Mouse (Mus musculus) limb, embryonic 13.5 days (tissue): ENCODE data around the gene Akirin2. TPM values are rescaled to one million over a fixed set of nuclear protein-coding genes. Genes with fewer than 3 reads are reported as not detected.

Experiments used
- ATAC-seq: fragments of 200-750 bp; cut with Nextera tagmentation; 2 replicates; pipeline ENCODE4 v1.8.0; 2017; ENCODE audit warnings: low read depth, moderate number of reproducible peaks, moderate TSS enrichment; ENCODE audit not compliant: low FRiP score
- H3K27ac ChIP-seq: fragments of 300-500 bp; sonication (generic); 2 replicates; pipeline ENCODE4 v1.5.1; 2015; ENCODE audit warnings: inconsistent platforms, mild to moderate bottlenecking, moderate library complexity
- H3K27me3 ChIP-seq: fragments of 300-500 bp; sonication (generic); 2 replicates; pipeline ENCODE4 v1.6.1; 2015; ENCODE audit warnings: mild to moderate bottlenecking, inconsistent platforms
- H3K36me3 ChIP-seq: fragments of 300-500 bp; sonication (generic); 2 replicates; pipeline ENCODE4 v1.6.1; 2015; ENCODE audit warnings: inconsistent platforms, mild to moderate bottlenecking, moderate library complexity
- H3K4me1 ChIP-seq: fragments of 300-500 bp; sonication (generic); 2 replicates; pipeline ENCODE4 v1.6.1; 2015; ENCODE audit warnings: inconsistent platforms
- H3K4me2 ChIP-seq: fragments of 300-500 bp; sonication (generic); replicated peaks from 2 replicates; pipeline ENCODE4 v1.6.1; 2015; ENCODE audit warnings: inconsistent platforms, mild to moderate bottlenecking, moderate library complexity
- H3K4me3 ChIP-seq: fragments of 300-500 bp; sonication (generic); 2 replicates; pipeline ENCODE4 v1.5.1; 2015; ENCODE audit warnings: moderate library complexity, mild to moderate bottlenecking, inconsistent platforms
- H3K9ac ChIP-seq: fragments of 300-500 bp; sonication (generic); 2 replicates; pipeline ENCODE4 v1.6.1; 2015; ENCODE audit warnings: mild to moderate bottlenecking, inconsistent platforms
- H3K9me3 ChIP-seq: fragments of 300-500 bp; sonication (generic); 2 replicates; pipeline ENCODE4 v1.6.1; 2016; ENCODE audit warnings: inconsistent platforms
- WGBS: fragments of 180-500 bp; shearing (Covaris S2); methylation state at CpG from one replicate; pipeline ENCODE4 v1.1.7; 2015; 5-methylcytosine and 5-hydroxymethylcytosine counted together
- polyA plus RNA-seq: library from polyadenylated mRNA; unstranded; fragments of >200 nt; fragmentation: Nextera tagmentation; extraction: Ambion mirVana; gene quantifications from 2 replicates; pipeline ENCODE4 v1.2.1, GENCODE M21; 2015

The Akirin2 gene
- polyA plus RNA-seq = 53.8 and 59.7 TPM in 2 replicates

GRCm38 (mm10) chr4:34550748-34551097 is at the start of gene Akirin2:
Gene Akirin2 (plus strand): TSS chr4:34550937.
- peaks cover 21% of the 10 kb centered on the region for H3K4me1 ChIP-seq
- ATAC-seq = peak; percentile 29; the same call in 1 of the 2 replicates
- WGBS = under 1% methylated on average over 52 of the region's 53 CpGs

GRCm38 (mm10) chr4:34510305-34510704 is 40.4 kb upstream of the Akirin2 start:
- H3K9me3 ChIP-seq = no peaks in the 10 kb centered on the region
- H3K36me3 ChIP-seq = no peaks in the 10 kb centered on the region
- no peak overlapping the region for H3K4me2 ChIP-seq
- ATAC-seq = no peak
- no peak overlapping the region for H3K27ac ChIP-seq
- H3K4me3 ChIP-seq = no peak overlapping the region
- no peaks in the 10 kb centered on the region for H3K27me3 ChIP-seq
- 86% methylated on average over 3 of the region's 3 CpGs for WGBS
- no peak overlapping the region for H3K9ac ChIP-seq
- no peaks in the 10 kb centered on the region for H3K4me1 ChIP-seq

More at GRCm38 (mm10) chr4:34550748-34551097, at the start of gene Akirin2:
- H3K4me2 ChIP-seq = peak within 1 kb of the TSS; percentile 69
- H3K27me3 ChIP-seq = no peaks in the 10 kb centered on the region
- H3K27ac ChIP-seq = peak within 1 kb of the TSS; percentile 94
- peak within 1 kb of the TSS; percentile 98 for H3K9ac ChIP-seq
- no peaks in the 10 kb centered on the region for H3K9me3 ChIP-seq
- H3K36me3 ChIP-seq = peaks cover 7% of the 10 kb centered on the region; the same call in 1 of the 2 replicates
- peak within 1 kb of the TSS; percentile 98 for H3K4me3 ChIP-seq

GRCm38 (mm10) chr4:34522846-34523245 is 27.9 kb upstream of the Akirin2 start:
- H3K27me3 ChIP-seq = no peaks in the 10 kb centered on the region
- ATAC-seq = no peak
- H3K4me1 ChIP-seq = no peaks in the 10 kb centered on the region
- H3K36me3 ChIP-seq = no peaks in the 10 kb centered on the region
- no peak overlapping the region for H3K9ac ChIP-seq
- 78% methylated on average over 3 of the region's 3 CpGs for WGBS
- H3K4me2 ChIP-seq = no peak overlapping the region
- no peak overlapping the region for H3K4me3 ChIP-seq
- H3K27ac ChIP-seq = no peak overlapping the region
- no peaks in the 10 kb centered on the region for H3K9me3 ChIP-seq

- no peak overlapping the region for H3K4me2 ChIP-seq
- no peak for ATAC-seq
- H3K9ac ChIP-seq = no peak overlapping the region
- H3K9me3 ChIP-seq = no peaks in the 10 kb centered on the region
- no peaks in the 10 kb centered on the region for H3K36me3 ChIP-seq
- no peak overlapping the region for H3K27ac ChIP-seq
- no peaks in the 10 kb centered on the region for H3K27me3 ChIP-seq
- 85% methylated on average over 4 of the region's 4 CpGs for WGBS
- H3K4me1 ChIP-seq = no peaks in the 10 kb centered on the region
- H3K4me3 ChIP-seq = no peak overlapping the region
Observed at GRCm38 (mm10) chr4:34523586-34523985, 27.2 kb upstream of the Akirin2 start.

- WGBS = 86% methylated on average over 3 of the region's 3 CpGs
- ATAC-seq = no peak
Observed at GRCm38 (mm10) chr4:34526771-34527170, 24.0 kb upstream of the Akirin2 start.

DNA sequence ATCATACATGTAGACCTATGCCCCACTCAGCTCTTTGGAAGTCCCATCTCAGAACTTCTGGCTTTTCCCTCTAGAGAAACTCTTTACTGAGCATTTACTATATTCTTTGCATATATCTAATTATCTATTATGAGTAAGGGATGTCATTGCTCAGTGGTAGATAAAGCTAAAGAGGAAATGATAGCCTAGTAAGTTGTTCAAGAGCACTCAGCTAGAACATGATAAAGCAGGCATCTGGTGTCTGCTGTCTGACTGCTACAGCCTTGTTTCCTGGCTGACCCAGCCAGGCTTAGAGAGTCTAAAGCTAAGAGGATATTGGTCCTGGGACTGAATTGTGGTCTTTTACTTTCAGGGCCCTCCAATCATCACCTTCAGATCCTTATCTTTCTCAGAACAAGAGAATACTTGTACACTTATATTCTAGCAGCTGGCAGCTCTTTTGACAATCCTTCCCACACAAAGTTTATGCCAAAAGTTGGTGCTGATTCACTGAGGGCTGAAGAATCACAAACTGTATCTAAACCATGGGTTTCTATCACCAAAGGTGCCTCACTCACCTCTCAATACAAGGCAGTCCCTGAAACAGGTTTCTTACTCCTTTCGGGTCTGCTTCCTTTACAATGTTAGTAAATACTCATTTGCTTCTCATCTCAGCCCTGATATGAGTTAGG is 22.2 kb upstream of the Akirin2 start:
- no peaks in the 10 kb centered on the region for H3K4me1 ChIP-seq
- H3K4me2 ChIP-seq = no peak overlapping the region
- no peak overlapping the region for H3K9ac ChIP-seq
- no peak overlapping the region for H3K4me3 ChIP-seq
- no peak for ATAC-seq
- no peaks in the 10 kb centered on the region for H3K36me3 ChIP-seq
- H3K9me3 ChIP-seq = no peaks in the 10 kb centered on the region
- H3K27me3 ChIP-seq = no peaks in the 10 kb centered on the region
- no peak overlapping the region for H3K27ac ChIP-seq
- 84% methylated on average over 1 of the region's 1 CpGs for WGBS

More at GRCm38 (mm10) chr4:34526771-34527170, 24.0 kb upstream of the Akirin2 start:
- no peak overlapping the region for H3K27ac ChIP-seq
- no peaks in the 10 kb centered on the region for H3K36me3 ChIP-seq
- H3K4me1 ChIP-seq = no peaks in the 10 kb centered on the region
- H3K4me3 ChIP-seq = no peak overlapping the region
- H3K27me3 ChIP-seq = no peaks in the 10 kb centered on the region
- no peak overlapping the region for H3K4me2 ChIP-seq
- no peaks in the 10 kb centered on the region for H3K9me3 ChIP-seq
- H3K9ac ChIP-seq = no peak overlapping the region

GRCm38 (mm10) chr4:34529379-34529778 is 21.4 kb upstream of the Akirin2 start:
- no peaks in the 10 kb centered on the region for H3K27me3 ChIP-seq
- H3K4me2 ChIP-seq = no peak overlapping the region
- 35% methylated on average over 4 of the region's 4 CpGs for WGBS
- H3K4me3 ChIP-seq = no peak overlapping the region
- no peak overlapping the region for H3K27ac ChIP-seq
- H3K9ac ChIP-seq = no peak overlapping the region
- ATAC-seq = no peak
- H3K9me3 ChIP-seq = no peaks in the 10 kb centered on the region
- H3K36me3 ChIP-seq = no peaks in the 10 kb centered on the region
- H3K4me1 ChIP-seq = no peaks in the 10 kb centered on the region

DNA sequence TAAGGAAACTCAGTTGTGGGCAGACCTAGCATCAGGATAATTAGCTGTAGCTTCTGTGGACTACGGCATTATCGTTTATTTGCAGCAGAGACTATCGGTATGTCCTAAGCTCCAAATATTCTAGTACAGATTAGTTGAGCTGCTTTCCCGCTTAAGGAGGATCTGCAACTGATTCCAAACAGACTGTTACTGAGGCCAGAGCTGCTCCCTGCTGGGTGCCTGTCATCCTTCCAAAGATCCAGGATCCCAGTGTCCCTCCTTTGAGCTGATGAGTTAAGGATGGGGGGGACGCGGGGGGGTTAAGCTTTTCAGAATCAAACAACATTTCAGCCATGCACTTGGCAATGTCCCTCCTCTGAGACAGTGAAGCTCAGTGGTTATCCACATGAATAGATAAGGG is 20.8 kb upstream of the Akirin2 start:
- Histone ChIP-seq H3K27me3 (no peaks in the 10 kb centered on the region), H3K27ac (no peak overlapping the region), H3K4me3 (no peak overlapping the region), H3K4me1 (no peaks in the 10 kb centered on the region), H3K4me2 (no peak overlapping the region), H3K36me3 (no peaks in the 10 kb centered on the region), H3K9me3 (no peaks in the 10 kb centered on the region), H3K9ac (no peak overlapping the region)
- 76% methylated on average over 6 of the region's 6 CpGs for WGBS
- no peak for ATAC-seq

DNA sequence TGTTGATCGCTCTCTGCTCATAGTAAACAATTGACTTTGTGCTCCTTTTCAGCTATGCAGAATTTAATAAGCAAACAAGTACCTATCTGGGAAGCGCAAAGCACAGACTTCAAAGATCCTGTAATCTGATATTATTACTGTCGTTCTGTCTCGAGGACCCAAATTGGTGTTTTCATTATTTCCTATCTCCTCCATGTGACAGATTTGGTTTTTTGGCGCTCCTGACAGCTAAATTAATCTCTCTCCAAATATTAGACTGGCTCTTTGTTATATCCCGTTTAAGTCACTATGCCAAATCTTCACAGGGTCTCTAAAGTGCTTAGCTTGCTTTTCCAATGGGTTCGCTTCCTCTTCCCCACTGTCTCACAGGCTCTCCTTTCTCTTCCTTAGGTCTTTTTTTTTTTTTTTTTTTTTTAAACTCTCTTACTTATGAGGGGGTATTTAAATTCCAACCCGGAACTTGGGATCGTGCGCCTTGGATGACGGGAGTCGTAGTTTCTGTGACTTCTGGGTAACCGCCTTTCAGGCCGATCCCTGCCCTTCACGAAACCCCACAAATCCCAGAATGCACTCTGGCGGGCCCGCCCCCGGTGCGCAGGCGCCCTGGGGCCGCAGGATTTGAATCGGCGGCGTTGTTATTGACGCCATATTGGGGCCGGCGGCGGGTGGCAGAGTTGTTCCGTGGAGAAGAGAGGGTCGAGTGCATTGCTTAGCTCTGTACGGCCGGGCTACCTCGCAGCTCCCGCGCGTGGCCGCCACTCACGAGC is 573 bp upstream of the Akirin2 start:
- Histone ChIP-seq H3K9me3 (no peaks in the 10 kb centered on the region), H3K27me3 (no peaks in the 10 kb centered on the region), H3K36me3 (0 out of 2 replicates have a peak, but pooled peaks cover 2% of the 10 kb centered on the region), H3K4me3 (peak overlapping the region; percentile 98), H3K9ac (peak overlapping the region; percentile 98), H3K4me1 (peaks cover 15% of the 10 kb centered on the region), H3K27ac (peak overlapping the region; percentile 94), H3K4me2 (peak overlapping the region; percentile 69)
- ATAC-seq = peak; percentile 95
- WGBS = 2% methylated on average over 38 of the region's 38 CpGs

DNA sequence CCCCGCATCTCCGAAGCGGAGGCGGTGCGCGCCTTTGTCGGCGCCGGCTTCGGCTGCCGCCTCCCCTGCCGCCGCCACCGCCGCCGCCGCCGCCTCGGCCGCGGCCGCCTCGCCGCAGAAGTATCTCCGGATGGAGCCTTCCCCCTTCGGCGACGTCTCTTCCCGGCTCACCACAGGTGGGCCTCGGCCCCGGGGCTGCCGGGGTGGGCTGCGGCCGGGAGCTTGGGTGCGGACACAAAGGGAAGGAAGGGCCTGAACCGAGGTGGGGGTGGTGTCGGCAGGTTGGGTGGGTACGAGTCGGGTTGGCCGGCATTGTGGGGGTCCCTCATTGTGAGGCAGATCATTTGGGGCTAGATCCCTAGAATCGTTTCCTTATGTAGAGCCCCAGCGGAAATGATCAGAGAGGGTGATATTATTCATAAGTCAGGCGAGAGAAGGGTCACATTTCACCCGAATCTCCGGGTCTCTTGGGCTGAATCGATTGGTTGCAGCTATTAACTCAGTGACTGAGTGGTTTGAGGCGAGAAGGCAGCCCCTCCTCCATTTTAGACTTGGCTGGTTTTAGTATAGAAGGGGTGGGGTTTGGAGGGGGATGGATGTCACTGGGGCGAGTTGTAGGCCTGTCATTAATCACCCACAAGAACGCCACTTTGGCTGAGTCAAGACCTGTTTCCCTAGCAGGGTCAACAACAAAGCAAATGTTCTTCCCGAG is 517 bp downstream of the Akirin2 start:
- ATAC-seq = peak; percentile 67
- H3K4me2 ChIP-seq = peak overlapping the region; percentile 69
- H3K27me3 ChIP-seq = no peaks in the 10 kb centered on the region
- peaks cover 9% of the 10 kb centered on the region; the same call in 1 of the 2 replicates for H3K36me3 ChIP-seq
- H3K9me3 ChIP-seq = no peaks in the 10 kb centered on the region
- peak overlapping the region; percentile 98 for H3K9ac ChIP-seq
- under 1% methylated on average over 50 of the region's 50 CpGs for WGBS
- peaks cover 26% of the 10 kb centered on the region for H3K4me1 ChIP-seq
- peak overlapping the region; percentile 94 for H3K27ac ChIP-seq
- peak overlapping the region; percentile 98 for H3K4me3 ChIP-seq

DNA sequence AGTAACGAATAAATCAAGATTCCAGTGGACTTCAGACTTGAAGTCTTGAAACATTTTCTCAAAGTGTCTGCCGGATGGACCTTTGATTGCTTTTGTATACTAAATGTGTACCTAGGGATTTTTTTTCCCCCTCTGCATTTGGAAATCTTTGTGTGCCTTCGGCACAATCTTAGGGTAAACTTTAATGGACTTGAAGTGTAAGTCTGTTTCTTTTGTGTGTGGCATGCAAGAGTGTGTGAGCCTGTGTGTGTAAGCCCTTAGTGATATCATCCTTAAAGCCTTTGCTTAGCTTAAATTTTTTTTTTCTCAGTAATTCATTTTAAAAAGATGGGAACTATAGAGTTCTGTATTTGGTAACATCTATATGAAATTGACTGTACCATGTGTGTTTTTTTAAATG is 1.2 kb downstream of the Akirin2 start:
- no peak for ATAC-seq
- H3K36me3 ChIP-seq = peaks cover 9% of the 10 kb centered on the region; the same call in 1 of the 2 replicates
- no peaks in the 10 kb centered on the region for H3K9me3 ChIP-seq
- no peaks in the 10 kb centered on the region for H3K27me3 ChIP-seq
- peak overlapping the region; percentile 94; the same call in 1 of the 2 replicates for H3K27ac ChIP-seq
- WGBS = 15% methylated on average over 3 of the region's 3 CpGs
- H3K9ac ChIP-seq = peak overlapping the region; percentile 98
- peaks cover 33% of the 10 kb centered on the region for H3K4me1 ChIP-seq
- H3K4me2 ChIP-seq = peak overlapping the region; percentile 69
- peak overlapping the region; percentile 98 for H3K4me3 ChIP-seq

DNA sequence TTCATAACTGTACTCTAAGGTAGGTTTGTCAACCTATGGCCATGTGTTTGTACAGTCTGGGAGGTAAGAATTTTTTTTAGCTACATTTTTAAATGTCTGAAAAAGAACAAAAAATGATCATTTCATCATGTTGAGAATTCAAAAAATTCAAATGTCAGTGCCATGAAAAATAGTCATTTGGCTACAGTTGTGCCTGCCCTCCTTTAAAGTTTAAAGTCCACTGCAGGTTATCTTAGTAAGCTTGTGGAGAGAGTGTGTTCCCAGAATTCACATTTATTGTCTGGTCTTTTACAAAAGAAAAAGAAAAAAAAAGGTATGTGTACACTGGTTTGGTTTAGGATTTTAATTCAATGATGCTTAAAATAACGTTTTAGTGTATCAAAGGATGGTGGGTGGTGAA is 3.9 kb downstream of the Akirin2 start:
- peaks cover 41% of the 10 kb centered on the region for H3K4me1 ChIP-seq
- H3K4me2 ChIP-seq = no peak overlapping the region
- H3K27ac ChIP-seq = no peak overlapping the region
- H3K9me3 ChIP-seq = no peaks in the 10 kb centered on the region
- WGBS = 51% methylated on average over 1 of the region's 1 CpGs
- H3K36me3 ChIP-seq = peaks cover 9% of the 10 kb centered on the region; the same call in 1 of the 2 replicates
- H3K4me3 ChIP-seq = no peak overlapping the region
- no peaks in the 10 kb centered on the region for H3K27me3 ChIP-seq
- ATAC-seq = no peak
- no peak overlapping the region for H3K9ac ChIP-seq
